Mouse (Mus musculus) limb, embryonic 10.5 days (tissue): ENCODE measurements around the gene Ypel1. TPM values are rescaled to one million over a fixed set of nuclear protein-coding genes. Genes with fewer than 3 reads are reported as not detected.

Experiments
- DNase-seq: peaks from one replicate; pipeline ENCODE4 v3.0.0-alpha.2; 2017; ENCODE audit warnings: low spot score
- H3K27ac ChIP-seq: fragments of 300-500 bp; sonication (generic); 2 replicates; pipeline ENCODE4 v1.5.1; 2016; ENCODE audit warnings: mild to moderate bottlenecking
- H3K27me3 ChIP-seq: fragments of 300-500 bp; sonication (generic); 2 replicates; pipeline ENCODE4 v1.6.1; 2016; ENCODE audit warnings: low read depth, mild to moderate bottlenecking; ENCODE audit not compliant: poor library complexity, severe bottlenecking
- H3K36me3 ChIP-seq: fragments of 300-500 bp; sonication (generic); 2 replicates; pipeline ENCODE4 v1.6.1; 2016; ENCODE audit warnings: mild to moderate bottlenecking, moderate library complexity
- H3K4me1 ChIP-seq: fragments of 300-500 bp; sonication (generic); 2 replicates; pipeline ENCODE4 v1.6.1; 2016
- H3K4me3 ChIP-seq: fragments of 300-500 bp; sonication (generic); 2 replicates; pipeline ENCODE4 v1.5.1; 2016; ENCODE audit warnings: mild to moderate bottlenecking, moderate library complexity
- H3K9me3 ChIP-seq: fragments of 300-500 bp; sonication (generic); replicated peaks from 2 replicates; pipeline ENCODE4 v1.6.1; 2016; ENCODE audit warnings: mild to moderate bottlenecking
- WGBS: fragments of 180-500 bp; shearing (Covaris S2); methylation state at CpG from one replicate; pipeline ENCODE4 v1.1.7; 2016; 5-methylcytosine and 5-hydroxymethylcytosine counted together
- polyA plus RNA-seq: library from polyadenylated mRNA; unstranded; fragments of >200 nt; fragmentation: Nextera tagmentation; extraction: Ambion mirVana; gene quantifications from 2 replicates; pipeline ENCODE4 v1.2.1, GENCODE M21; 2016

The Ypel1 gene
- polyA plus RNA-seq, 1 experiment from 2014 or later: 107 TPM

DNA sequence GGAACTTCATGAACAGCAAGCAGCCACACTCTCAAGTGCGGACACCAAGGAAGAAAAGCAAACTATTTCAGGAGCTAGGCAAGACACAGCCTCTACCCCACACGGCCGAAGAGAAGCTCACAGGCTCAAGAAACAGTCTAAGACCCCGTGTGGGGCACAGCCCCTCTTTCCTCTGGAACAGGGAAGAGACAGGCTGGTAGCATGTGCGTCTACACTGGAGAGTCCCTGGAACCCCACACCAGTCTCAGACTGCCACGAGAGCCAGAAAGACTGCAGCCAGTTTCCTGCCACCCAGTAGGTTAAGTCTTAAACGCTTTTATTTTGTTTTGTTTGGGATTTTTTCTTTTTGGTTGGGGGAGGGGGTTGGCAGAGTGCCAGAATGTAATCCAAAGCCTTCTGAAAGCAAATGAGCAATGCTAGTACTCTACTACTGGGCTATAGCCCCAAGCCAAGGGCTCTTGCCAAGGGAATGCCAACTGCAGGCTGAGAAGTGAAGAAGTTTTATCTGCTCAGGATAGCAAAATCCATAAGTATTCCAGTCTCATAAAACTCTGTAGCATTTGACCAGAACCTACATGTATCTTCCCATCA, 33.2 kb downstream of the Ypel1 start:
- no peaks in the 10 kb centered on the region for H3K4me1 ChIP-seq
- no peak for DNase-seq
- no peak overlapping the region for H3K4me3 ChIP-seq
- H3K9me3 ChIP-seq: no peaks in the 10 kb centered on the region
- H3K36me3 ChIP-seq: peaks cover 96% of the 10 kb centered on the region
- no peaks in the 10 kb centered on the region for H3K27me3 ChIP-seq
- H3K27ac ChIP-seq: no peak overlapping the region
- WGBS: 91% methylated on average over 7 of the region's 7 CpGs

DNA sequence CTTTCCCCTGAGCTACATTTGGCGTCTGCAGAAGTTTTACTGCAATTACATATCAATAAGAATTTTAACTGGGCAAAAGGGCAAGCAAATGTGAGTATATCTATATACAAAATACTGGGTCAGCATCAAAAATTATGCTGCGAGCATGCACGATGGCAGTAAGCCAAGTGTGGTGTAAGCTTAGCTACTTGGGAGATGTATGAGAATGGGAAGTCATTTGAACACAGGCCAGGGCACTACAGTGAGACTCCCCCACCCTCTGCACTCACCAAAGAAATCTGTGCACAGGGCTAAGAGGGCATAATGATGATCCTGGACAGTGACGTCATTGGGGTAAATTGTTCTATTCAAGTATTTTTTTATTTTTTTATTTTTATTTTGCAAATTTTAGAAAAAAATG, 35.1 kb downstream of the Ypel1 start:
- Histone ChIP-seq H3K27me3 (no peaks in the 10 kb centered on the region), H3K36me3 (peaks cover 93% of the 10 kb centered on the region), H3K27ac (no peak overlapping the region), H3K4me1 (no peaks in the 10 kb centered on the region), H3K4me3 (no peak overlapping the region), H3K9me3 (no peaks in the 10 kb centered on the region)
- no peak for DNase-seq
- WGBS: 95% methylated on average over 4 of the region's 4 CpGs

DNA sequence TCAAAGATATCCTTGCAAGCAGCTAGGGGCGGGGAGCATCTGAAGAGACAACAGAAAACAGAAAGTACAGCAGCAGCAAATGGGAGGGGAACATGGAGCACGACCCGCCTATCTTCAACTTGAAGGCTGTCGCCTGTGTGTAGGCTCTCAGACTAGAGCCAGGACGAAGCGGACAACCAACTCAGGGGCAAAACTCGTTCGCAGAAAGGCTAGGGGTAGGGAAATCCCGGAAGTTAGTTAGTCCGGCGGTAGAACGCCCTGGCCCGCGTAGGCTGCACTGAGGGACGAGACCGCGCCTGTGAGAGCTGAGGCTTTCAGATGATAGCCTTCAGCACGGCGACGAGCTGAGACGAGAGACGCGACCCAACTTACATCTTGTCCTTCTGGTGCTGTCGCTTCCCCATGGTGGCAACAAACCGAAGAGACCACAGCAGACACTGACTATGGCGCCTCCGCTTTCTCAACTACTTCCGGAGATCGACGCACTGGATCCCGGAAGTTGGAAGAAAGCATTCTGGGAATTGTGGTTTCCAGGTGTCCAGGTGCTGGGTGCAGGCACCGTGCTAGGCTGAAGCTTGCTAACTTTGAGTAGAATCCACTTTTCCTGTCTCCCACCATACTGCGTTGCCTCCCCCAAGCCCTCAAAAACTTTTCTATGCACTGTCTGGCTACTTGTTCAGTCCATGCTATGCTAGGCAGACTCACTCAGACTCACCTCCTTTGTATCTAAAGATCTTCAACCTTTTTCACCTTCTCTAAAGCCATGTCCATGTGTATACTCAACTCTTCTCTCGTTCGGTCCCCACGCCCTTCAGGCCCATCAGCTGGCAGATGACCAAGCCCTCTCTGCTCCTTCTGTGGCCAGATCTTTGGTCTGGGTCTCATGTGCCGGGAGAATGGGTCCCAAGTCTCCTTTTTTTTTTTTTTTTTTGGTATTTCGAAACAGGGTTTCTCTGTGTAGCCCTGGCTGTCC, 41.6 kb downstream of the Ypel1 start, which contains the start of gene Ppil2:
Ppil2 (minus strand) TSS at position 487 of the 973 bp plus-strand sequence.
- Histone ChIP-seq H3K27ac (peak within 1 kb of the TSS; percentile 78), H3K4me3 (peak within 1 kb of the TSS; percentile 74), H3K36me3 (peaks cover 70% of the 10 kb centered on the region), H3K9me3 (no peaks in the 10 kb centered on the region), H3K4me1 (peaks cover 7% of the 10 kb centered on the region), H3K27me3 (no peaks in the 10 kb centered on the region)
- WGBS: 10% methylated on average over 38 of the region's 38 CpGs
- peak; percentile 77 for DNase-seq

DNA sequence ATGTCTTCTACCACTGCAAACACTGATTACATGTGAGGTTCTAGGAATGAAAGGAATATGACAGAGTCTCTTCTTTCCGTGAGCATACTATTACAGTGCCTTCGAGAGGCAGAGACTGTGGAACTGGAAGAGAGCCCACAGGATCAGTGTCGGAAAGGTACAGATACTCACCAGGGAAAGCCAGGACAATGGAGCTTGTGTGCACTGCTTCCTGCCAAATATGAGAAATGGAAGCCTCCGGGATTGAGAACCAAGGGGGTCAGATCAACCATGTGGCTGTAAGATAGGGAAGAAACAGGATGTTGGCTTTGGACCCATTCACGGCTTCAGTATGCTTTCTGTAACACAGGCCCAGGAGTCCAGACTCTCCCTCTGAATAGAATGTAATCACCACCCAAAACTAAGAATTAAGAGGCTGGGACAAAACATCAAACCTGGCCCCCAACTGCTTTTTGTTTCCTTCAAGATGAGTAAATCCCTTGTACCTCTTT, 47.9 kb downstream of the Ypel1 start:
- peaks cover 9% of the 10 kb centered on the region for H3K4me1 ChIP-seq
- no peaks in the 10 kb centered on the region for H3K9me3 ChIP-seq
- no peaks in the 10 kb centered on the region for H3K27me3 ChIP-seq
- WGBS: 88% methylated on average over 5 of the region's 5 CpGs
- peaks cover 100% of the 10 kb centered on the region for H3K36me3 ChIP-seq
- DNase-seq: no peak
- H3K4me3 ChIP-seq: no peak overlapping the region
- H3K27ac ChIP-seq: no peak overlapping the region

DNA sequence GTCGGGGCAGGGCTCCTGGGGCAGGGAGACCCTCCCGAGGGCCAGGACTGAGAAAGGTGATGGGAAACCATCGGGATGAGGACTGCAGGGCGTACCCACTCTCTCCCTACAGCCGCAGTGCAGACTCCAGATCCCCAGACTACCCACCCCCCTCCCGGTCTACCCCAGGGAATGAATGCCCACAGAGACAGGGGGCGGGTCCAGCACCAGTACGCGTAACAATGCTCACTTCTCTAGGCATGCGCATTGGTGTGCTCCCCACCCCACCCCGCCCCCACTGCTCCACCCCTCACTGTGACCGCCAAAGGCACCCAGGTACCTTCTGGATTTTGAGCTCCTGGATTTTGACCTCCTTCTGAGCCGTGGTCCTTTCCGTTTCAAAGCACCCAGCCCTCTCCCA, 52.1 kb downstream of the Ypel1 start:
- no peaks in the 10 kb centered on the region for H3K27me3 ChIP-seq
- peaks cover 36% of the 10 kb centered on the region for H3K4me1 ChIP-seq
- H3K36me3 ChIP-seq: peaks cover 71% of the 10 kb centered on the region
- WGBS: 74% methylated on average over 14 of the region's 14 CpGs
- no peak overlapping the region for H3K27ac ChIP-seq
- DNase-seq: no peak
- H3K9me3 ChIP-seq: no peaks in the 10 kb centered on the region
- H3K4me3 ChIP-seq: no peak overlapping the region

DNA sequence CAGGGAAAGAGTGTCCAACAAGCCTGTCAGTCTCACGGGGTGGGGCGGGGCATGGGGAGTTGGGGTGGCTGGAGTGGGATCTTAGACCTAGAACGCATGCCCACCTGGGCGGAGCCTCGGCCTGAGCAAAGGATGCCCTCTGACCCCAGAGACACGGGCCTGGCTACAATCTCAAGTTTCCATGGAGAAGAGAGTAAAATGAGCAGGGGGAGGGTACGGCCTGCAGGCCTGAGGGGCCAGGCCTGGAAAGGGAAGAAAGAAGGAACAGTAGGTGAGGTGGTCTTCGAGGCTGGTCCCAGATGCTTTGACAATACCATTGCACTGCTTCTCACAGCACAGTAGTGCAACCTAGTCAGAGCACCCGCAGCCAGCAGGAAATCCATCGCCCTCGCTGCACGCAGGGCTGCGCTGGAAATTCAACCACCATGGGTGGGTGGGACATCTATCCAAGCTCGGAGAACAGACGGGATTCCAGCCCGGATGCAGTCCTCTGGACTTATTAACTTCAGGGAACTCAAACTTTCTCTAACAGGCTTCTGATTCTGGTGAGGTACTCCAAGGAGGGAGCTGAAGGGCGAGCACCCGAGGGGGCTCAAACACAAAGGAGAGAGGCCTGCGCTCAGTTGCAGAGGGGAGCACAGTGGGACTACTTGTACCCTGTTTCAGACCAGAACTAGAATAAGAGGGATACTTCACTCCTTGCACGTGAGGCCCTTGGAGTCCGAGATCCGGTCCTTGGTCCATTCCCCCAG, 54.8 kb downstream of the Ypel1 start:
- Histone ChIP-seq H3K4me1 (peaks cover 36% of the 10 kb centered on the region), H3K9me3 (no peaks in the 10 kb centered on the region), H3K27me3 (no peaks in the 10 kb centered on the region), H3K27ac (peak overlapping the region; percentile 93), H3K4me3 (peak overlapping the region; percentile 72), H3K36me3 (peaks cover 44% of the 10 kb centered on the region)
- 1% methylated on average over 22 of the region's 22 CpGs for WGBS
- DNase-seq: peak; percentile 80

DNA sequence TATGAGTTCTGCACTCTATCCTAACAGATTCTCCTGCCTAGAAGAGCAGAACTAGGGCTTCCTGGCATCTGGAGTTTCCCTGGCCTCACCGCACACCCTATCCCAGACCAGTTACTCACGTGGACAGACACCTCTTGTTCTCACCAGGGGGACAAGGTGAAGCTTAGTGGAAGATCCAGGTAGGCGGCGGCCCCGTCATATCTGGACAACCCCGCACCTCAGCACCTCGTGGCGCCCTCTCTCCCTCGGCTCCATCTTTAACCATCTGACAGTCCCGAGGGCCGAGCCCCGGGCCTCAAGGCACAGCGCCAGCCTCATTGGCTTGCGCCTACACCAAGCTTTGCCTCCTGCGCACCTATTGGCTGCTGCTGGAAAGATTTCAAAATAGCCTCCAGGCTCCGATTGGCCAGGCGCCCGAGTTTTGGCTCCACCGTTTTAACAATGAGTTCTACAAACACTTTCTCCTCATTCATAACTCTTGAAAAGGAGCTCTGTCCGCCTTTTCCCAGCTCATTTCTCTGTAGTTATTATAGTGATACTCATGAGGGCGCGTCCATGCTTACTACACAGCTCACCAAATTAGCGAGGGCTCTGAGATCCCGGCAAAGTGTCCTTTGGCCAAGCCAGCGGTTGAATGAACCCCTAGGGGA, 55.5 kb downstream of the Ypel1 start, which contains the start of gene 2610318N02Rik:
2610318N02Rik (minus strand) TSS at position 297 of the 650 bp plus-strand sequence.
- no peaks in the 10 kb centered on the region for H3K9me3 ChIP-seq
- peak within 1 kb of the TSS; percentile 72 for H3K4me3 ChIP-seq
- peaks cover 36% of the 10 kb centered on the region for H3K4me1 ChIP-seq
- peak within 1 kb of the TSS; percentile 93 for H3K27ac ChIP-seq
- no peaks in the 10 kb centered on the region for H3K27me3 ChIP-seq
- 0% methylated on average over 25 of the region's 25 CpGs for WGBS
- DNase-seq: peak; percentile 88
- peaks cover 43% of the 10 kb centered on the region for H3K36me3 ChIP-seq

DNA sequence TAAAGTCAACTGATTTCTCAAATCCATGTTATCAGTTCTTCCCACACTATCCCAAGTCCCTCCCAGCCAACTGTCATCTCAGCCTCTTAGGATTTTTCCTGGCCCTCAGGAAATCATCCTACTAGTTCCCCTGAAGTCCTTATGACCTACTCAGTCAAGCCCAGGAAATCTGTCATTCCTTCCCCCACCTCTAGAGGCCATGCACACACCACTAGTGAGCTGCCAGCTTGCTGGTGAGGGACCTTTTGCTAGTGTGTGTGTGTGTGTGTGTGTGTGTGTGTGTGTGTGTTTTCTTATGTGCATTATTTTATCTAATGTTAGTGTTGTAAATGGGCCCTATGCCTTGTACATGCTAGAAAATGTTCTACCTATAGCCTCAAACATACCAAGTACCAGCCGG, 57.8 kb downstream of the Ypel1 start:
- 100% methylated on average over 1 of the region's 1 CpGs for WGBS
- H3K4me1 ChIP-seq: peaks cover 46% of the 10 kb centered on the region
- no peak overlapping the region for H3K4me3 ChIP-seq
- no peak overlapping the region for H3K27ac ChIP-seq
- peak; percentile 40 for DNase-seq
- H3K36me3 ChIP-seq: peaks cover 28% of the 10 kb centered on the region
- no peaks in the 10 kb centered on the region for H3K27me3 ChIP-seq
- no peaks in the 10 kb centered on the region for H3K9me3 ChIP-seq

DNA sequence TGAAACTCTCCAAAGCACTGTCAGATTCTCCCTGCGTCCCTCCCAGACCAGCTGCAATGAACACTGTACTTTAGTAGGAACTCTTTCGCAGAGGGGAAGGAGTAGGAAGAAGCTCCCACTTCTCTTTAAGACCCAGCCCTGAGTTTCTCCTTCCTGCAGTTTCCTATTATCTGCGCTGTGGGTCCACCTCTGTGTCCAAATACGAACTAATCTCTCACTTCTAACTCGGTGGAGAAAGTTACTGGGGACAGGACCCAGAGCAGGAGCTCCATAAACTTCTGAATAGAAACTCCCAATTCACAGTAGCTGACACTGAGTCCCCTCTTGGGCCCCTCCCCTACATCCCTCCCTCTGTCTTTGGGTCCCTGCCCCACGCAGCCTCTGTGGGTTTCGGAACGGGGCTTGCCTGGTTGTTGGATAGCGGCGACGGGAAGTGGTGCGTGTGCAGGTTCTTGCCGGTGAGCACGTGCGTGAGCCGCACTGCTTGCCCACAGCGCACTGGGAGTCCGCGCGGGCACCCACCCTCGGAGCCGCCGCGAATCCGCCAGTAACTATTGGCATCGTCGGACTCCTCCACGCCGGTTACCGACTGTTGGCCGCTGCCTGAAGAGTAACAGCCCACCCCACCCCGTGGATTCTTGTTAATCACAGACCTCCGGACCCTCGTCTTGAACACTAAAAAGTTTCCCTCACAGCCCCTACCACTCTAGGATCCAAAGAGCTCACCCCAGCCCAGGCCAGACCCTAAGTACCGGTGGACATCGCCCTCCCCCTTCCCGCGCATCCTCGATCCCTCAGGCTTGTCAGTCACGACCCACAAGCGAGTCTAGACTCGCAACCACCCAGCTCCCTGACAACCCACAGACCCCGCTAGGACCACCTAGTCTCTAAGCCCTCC, 61.9 kb downstream of the Ypel1 start:
- whole genome bisulfite sequencing: 4% methylated on average over 43 of the region's 43 CpGs
- DNase-seq: peak; percentile 63
- peak overlapping the region; percentile 76 for H3K4me3 ChIP-seq
- peaks cover 14% of the 10 kb centered on the region for H3K36me3 ChIP-seq
- peak overlapping the region; percentile 89 for H3K27ac ChIP-seq
- H3K4me1 ChIP-seq: peaks cover 26% of the 10 kb centered on the region
- no peaks in the 10 kb centered on the region for H3K9me3 ChIP-seq
- H3K27me3 ChIP-seq: no peaks in the 10 kb centered on the region

DNA sequence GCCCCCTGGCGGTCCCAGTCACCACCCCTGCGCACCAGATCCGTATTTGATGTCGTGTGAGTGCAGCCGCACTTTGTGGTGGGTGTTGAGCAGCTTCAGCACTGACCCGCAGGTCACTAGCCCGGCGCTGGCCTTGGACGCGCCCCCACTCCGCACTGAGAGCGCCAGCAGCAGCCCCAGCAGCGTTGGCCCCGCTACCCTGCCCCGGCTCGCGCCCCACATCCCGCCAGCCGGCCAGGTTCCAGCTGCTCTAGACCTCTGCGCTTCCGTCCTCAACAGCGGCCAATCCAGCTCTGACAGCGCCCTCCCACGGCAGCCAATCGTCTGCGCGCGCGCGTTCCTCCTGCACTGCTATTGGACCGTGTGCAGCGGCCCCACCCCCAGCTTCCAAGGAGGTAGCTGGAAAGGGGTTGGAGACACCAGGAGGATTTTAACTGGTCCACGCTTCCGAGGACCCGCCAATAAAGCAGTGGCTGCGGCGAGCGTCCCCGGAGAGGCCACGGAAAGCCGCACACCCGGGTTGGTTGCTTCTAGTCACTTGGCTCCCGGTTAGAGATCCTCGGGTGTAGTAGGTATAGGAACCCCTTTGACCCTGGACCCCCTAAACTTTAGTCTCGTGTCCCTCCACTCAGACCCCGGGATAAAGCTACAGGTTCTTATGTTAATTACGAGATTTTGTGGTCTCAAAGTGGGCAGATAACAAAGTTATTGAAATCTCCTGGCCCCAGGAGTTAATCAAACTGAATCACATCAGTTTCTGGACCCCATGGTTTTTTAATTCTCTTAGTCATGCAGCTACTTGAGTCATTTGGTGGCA, 62.8 kb downstream of the Ypel1 start, which contains the start of gene Sdf2l1:
Sdf2l1 (minus strand) TSS at position 295 of the 817 bp plus-strand sequence.
- DNase-seq: peak; percentile 98
- Histone ChIP-seq H3K9me3 (no peaks in the 10 kb centered on the region), H3K36me3 (peaks cover 14% of the 10 kb centered on the region), H3K27me3 (no peaks in the 10 kb centered on the region), H3K4me1 (peaks cover 26% of the 10 kb centered on the region), H3K4me3 (peak within 1 kb of the TSS; percentile 76), H3K27ac (peak within 1 kb of the TSS; percentile 89)
- WGBS: under 1% methylated on average over 47 of the region's 47 CpGs

DNA sequence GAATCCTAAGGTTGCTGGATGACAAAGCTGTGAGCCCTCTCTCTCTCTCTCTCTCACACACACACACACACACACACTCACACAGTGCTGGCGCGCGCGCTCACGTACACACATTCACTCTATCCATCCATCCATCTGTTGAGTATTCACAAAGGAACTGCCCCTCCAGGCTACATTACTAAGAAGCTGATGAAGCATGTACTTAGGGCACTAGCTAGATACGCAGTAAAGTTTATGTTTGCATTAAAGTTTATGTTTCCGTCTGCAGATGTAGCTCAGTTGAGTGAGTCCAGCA, 63.4 kb downstream of the Ypel1 start:
- peak; percentile 47 for DNase-seq
- no peaks in the 10 kb centered on the region for H3K27me3 ChIP-seq
- H3K4me1 ChIP-seq: peaks cover 26% of the 10 kb centered on the region
- H3K4me3 ChIP-seq: peak overlapping the region; percentile 76
- H3K27ac ChIP-seq: peak overlapping the region; percentile 89
- 58% methylated on average over 7 of the region's 7 CpGs for WGBS
- H3K9me3 ChIP-seq: no peaks in the 10 kb centered on the region
- peaks cover 14% of the 10 kb centered on the region for H3K36me3 ChIP-seq
